Mouse (Mus musculus) monocyte, adult 2 months (primary cell): ENCODE measurements around the gene Ajap1.

ENCODE experiments used
- DNase-seq, 2 experiments: peaks; one replicate each; pipeline ENCODE4 v3.0.0; 2022; ENCODE audit warnings: low spot score in 2 of 2, low read depth in 1 of 2

Ajap1 gene

DNA sequence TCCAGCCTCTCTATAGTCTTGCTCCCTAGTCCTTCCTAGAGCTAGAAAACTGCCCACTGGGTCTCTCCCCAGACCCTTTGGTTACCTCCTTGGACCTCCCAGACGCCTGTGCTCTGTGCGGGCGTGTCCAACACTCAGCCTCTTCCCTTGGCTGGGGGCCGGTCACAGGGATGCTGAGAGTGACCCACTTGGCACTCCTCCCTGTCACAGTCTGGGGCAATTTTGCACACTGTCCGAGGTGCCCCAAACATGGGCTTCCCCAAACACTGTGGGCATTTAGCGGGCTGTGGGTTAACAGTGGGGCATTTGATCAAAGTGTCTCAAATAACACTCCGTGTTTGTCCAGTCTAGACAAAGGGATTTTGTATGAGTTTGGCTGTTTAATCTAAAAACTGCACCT lies 29.1 kb downstream of the Ajap1 start:
- DNase-seq: no peak

DNA sequence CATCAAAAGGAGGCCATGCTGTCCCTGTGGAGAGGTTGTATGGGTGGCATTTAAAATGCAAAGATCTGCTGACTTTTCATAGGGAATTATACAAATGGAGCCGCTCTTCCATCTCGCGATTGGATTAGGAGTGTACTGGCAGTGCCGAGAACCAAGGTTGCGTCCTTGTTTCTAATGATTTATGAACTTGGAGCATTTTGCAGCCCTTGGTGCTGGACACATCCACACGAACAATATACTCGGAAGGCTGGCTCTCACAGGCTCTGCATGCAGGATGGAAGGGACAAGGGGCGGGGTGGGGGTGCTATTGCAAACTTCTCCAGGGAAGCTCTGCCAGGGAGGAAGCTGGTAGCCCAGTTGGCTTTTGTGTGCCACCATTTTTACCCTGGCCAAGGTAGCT lies 31.1 kb downstream of the Ajap1 start:
- DNase-seq: no peak

DNA sequence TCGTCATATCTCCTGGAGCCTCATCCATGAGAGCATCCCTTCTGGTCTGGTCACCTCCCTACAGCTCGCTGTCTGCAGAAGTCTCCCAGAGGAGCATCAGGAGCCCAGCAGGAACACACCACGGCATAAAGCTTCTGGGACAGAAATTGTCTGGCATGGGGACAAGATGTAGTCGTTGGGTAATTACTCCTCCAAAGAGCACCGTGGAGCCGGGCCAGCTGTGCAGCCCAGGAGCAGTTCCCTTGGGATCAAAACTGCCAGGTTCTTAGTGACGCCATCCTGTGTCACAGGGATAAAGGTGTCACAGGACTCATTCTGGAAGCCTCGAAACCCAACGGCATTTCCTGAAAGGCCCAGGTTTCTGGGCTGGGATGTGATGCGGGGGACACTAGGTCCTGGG lies 40.1 kb downstream of the Ajap1 start:
- no peak for DNase-seq

DNA sequence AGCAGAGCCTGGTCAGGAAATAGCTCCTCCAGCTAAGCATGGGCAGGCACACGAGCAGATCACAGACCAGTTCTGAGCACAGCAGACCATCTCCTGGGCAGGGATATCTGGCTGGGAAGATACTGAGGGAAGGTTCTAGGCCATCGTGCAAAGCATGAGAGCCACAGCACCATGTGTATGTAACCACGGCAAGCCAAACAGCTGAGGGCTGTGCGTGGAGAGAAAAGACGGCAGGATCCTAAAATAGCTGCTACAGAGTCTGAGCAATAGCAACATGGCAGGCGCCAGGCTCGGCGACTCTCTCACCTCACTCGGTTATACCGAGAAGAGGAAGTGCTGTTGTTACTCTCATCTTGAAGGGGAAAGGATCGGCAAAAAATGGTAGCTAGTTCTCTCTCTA lies 42.7 kb downstream of the Ajap1 start:
- no peak for DNase-seq

DNA sequence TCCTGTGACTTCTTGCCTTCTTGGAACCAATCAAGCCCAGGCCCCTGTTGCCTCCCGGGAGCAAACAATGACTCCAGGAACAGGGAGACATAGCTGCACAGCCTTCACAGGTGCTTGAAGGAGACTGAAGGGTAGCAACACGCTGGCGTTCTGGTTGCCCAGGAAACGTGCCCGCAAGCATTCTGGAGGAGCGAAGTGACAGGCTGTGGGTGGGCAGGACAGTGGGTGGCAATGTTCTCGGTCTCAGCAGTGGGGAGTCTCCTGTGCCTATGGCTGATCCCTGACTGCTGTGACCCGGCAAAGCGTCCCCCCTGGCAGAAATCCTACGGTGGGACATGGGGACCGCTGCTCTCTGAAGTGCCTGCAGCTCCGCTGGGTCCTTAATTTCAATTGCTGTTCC lies 43.6 kb downstream of the Ajap1 start:
- DNase-seq: no peak

DNA sequence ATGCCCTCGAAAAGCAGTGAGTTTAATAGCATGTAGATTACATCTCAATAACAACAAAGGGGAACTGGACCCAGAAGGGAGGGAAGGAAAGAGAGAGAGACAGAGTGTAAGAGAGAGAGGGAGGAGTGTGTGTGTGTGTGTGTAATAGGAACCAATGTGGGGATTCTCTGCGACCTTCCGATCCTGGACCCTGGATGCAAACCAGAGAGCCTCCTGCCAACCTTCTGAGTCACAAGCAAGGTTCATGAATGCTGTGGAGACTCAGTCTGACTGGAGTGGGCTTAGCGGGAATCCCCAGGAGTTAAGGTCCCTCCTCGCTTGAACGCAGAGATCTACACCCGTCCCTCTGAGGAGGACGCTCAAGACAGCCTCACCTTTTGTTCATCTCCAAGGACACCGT lies 45.4 kb downstream of the Ajap1 start:
- no peak for DNase-seq

DNA sequence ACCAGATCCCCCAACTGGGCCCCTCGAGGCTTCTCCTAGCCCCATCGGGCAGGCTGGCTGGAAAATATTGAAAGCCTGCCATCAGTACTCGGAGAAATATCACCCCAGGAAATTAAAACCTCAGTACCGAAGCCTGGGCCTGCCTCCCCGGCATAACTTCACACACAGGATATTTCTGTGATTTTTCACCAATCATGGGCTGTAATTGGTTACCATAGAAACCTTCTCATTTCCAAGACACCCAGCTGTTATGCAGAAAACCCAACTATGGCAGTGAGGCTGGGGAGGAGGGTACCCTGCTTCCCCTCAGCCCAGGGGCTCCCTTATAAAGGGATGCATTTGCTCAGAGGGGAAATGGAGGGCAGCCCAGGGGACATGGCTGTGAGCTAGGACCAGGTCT lies 46.7 kb downstream of the Ajap1 start:
- DNase-seq: no peak

DNA sequence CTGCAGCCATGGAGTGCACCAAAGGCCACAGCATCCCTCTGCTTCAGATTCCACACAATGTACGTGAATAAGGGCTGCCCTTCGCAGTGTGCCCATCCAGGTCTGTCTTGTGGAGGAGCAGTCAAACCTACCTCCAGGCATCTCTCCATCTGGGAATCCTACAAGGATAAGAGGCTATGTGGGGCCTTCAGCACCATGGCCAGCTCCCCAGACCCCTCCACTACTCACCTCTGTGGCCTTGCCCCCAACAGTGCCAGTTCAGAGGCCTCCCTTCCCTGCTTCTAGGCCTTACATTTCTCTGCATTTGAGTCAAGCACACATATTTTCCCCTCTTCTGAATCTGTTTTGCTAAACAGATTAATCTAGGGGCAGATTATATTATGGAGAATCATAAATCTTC lies 52.6 kb downstream of the Ajap1 start:
- DNase-seq: no peak

DNA sequence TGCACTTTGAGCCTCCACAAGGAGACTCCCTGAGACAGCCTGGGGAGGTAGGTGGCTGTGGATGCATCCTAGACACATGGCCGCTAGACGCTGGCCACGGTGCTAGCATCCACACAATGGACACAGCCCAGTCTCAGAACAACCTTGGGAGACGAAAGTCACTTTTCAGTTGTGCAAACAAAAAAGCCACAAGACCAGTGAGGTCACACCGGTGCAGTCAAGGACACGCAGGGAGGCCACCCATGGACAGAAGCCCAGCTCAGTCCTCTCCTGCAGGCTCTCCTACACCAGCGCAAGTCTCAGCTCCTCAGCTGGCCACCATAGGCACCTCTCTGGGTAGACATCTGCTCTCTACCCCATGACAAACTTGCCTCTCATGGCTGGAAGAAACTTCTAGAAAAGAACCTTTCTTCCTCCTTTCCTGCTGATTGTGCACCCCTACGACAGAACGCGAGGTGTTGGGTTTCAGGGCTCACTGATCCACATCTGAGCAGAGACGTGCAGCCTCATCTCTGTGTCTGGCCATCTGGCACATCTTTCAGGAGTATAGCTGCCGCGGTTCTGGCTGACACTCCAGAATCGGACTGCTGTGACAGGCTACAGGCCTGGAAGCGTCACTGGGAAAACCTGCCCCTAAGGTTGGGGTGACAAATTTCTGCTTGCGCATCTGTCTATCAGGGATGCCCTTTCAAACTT lies 56.5 kb downstream of the Ajap1 start:
- DNase-seq: no peak

DNA sequence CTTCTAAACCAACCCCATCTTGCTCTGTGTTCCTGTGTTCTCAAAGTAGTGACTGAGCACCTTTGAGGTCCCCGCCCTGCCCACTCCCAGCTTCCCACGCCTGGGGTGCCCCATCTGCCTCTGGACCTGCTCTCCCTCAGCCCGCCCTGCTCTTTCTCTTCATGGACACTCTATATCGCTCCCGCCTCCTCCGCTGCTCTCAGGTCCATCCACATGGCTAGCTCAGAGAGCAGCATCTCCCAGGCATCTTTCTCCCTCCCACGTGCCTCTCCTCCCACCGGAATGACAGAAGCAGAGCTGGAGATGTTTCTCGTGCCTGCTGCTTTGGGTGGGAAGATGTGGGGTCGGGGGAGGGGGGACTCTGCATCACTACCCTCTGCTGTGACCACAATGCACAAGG lies 58.3 kb downstream of the Ajap1 start:
- DNase-seq: no peak

DNA sequence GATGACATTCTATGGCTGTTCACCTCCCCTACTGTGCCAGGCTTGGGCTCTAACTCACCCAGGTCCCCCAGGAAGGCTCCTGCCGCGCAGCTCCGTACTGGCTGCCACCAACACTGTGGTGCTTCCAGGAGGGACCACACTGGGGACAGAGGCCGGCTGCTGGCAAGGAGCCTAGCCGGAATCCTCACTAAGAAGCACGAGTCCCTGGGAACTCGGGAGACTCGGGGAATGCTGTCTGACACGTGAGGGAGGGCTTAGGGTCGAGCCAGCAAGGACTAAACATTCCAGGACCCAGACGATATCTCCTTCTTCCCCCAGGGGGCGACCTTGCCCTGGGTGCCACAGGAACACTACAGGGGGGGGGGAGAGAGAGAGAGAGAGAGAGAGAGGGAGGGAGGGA lies 64.7 kb downstream of the Ajap1 start:
- no peak for DNase-seq

DNA sequence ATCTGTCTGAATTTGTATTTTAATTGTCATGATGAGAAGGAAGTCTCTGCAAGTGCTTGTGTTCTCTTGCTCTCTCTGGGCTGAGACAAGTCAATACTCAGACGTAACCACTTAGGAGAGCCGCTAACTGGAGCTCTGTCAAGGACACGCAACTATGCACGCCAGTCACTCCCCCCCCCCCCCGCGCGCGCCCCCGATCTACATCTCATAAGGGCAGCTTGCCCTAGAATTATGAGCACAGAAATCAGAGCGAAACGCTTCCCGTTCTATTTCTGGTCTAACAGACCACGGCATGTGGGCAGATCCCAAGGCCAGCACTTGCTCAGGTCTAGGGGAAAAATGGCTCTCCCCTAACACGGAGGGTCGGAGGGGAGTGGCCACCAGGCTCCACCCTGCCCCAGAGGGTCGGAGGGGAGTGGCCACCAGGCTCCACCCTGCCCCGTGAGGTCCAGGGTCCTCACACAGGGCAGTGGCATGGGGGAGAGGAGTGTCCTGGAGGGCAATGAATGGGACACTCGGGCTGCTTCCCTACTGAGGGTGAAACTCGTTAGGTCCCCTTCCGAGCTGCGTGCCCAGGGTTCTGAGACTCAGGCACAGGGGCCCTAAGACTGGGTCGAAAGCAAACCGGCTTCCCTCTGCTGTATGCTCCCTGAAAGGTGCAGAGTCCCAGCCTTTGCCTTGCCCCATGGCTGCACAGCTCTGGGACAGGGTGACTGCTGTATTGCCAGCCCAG lies 65.3 kb downstream of the Ajap1 start:
- DNase-seq: no peak

DNA sequence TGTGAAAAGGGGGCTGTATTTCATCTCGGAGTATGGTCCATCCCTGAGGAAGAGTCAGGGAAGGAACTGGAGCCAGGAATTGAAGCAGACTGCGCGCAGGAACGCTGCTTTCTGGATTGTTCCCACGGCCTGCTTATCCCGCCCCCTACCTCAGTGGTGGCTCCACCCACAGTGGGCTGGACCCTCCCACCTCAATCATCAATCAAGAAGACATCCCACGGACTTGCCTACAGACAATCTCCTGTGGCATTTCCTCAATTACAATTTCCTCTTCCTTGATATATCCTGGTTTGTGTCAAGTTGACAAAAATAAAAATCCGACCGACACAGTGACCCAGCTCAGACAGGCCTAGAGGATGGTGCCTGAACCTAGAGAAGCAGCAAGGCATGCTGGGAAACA lies 66.5 kb downstream of the Ajap1 start:
- no peak for DNase-seq

DNA sequence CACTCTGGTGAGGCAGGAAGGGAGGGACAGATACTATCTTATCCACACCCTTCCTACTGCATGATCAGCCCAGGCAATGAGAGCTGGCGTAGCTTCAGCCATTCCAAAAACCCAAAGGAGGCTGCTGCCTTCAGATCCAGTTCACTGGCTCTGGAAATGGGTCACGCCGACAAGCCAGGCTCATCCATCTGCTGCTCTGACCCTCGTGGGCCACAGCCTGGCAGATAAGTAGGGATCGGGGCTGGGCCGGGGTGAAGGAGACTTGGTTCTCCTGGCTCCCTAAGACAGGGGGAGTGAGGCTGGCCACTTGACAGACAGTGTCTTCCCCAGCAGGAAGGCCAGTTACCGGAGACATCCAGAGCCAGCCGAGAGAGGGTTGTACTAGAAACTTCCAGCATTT lies 84.2 kb downstream of the Ajap1 start:
- no peak for DNase-seq

DNA sequence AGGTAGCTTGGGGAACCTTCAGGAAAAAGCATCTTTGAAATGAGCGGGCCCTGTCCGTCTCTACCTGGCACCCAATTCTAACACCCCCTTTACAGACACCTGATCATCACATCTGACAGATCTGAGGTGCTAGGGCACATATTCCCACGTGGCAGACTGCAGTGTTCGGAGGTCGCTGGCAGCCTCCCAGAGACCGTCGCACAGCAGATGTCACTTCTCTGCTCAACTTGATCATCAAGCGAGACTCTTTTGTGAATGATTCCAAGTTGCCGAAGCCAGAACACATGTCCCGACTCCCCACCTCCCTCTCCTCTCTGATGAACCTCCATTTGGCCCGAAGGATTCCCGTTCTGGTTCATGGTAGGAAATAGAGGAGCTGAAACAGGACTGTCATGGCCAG lies 95.1 kb downstream of the Ajap1 start:
- no peak for DNase-seq

DNA sequence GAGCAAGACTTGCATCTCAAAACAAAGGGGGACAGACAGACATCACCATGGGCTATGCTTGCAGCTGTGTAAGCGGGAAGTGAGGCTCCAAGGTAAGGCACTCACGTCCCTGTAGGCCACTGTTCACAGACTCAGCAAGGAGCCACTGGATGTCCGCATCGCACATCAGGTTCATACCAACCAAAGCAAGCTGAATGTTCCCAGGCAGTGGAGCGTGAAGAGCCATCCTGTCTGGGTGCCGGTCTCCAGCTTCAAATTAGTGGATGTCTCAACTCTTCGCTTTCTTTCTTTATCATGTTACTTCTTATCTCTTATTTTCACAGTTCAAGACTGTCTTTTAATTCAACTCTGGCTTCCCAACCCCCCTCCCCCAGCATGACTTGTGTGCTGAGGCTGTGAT lies 101.2 kb downstream of the Ajap1 start:
- DNase-seq: no peak

DNA sequence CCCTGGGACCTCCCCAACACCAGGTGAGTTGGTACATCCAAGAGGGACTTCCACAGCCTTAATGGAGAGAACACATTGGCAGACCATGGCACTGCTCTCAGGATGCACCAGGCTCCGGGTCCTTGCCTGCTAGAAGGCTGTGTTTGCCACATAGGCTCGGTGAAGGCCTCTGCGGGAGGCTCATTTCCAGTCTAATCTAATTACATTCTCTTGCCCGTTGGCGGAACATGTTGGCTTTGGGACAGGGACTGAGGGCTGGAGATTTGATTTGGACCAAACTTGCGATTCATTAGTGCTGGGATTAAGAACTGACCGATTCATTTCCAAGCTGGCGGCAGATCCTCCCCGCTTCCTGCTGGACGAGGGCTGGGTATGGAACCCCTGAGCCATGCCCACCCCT lies 101.7 kb downstream of the Ajap1 start:
- DNase-seq: no peak

DNA sequence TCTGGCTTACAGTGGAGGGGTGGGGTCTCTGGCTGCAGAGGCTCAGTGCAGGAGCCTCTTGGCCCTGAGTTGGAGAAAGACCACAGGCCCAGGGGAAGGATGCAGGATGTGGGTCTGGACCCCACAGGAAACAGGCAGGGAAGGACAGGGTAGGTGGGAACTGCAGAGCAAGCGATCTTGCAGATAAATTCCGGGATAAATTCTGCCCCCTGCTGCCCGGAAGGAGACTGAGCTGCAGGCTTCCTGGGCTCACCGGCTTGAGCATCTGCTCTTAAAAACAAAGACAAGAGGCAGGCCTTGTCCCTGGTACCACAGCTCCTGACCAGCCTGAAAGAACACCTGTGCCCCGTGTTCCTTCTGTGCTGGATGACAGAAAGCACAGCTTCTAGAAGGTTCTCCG lies 104.6 kb downstream of the Ajap1 start:
- DNase-seq: no peak

DNA sequence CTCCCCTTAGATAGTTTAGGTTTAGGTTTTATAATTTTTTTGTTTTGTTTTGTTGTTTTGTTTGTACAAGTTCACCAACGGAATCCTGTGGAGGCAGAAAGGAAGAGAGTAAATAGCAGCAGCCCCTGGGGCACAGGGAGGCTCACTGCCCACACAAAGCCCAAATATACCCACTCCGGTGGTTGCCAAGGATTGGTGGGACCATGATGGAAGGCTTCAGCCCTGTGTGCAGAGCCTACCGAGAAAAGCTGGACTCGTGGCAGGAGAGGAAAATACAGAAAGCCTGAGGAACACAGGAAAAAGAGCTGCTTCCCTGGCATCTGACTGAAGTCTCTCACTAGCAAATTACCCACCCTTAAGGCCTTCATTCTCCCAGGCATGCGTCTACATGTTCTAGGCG lies 108.4 kb downstream of the Ajap1 start:
- DNase-seq: no peak

DNA sequence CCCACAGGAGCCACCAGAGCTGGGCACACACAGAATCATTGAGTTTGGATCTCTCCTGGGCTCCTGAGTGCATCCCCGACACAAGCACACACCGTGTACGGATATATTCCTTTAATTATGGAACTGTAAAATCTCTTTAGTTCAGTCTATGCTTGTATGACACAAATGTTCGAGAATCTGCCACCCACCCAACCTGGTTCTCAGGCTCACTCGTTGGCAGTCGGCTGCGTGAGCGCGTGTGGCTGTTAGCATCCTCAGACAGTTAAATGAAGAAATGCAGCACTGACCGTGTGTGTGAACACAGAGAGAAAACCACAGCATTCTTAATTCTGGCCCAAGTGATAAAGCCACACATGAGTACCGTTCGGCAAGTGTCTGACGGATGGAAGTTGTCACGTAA lies 109.5 kb downstream of the Ajap1 start:
- no peak for DNase-seq

DNA sequence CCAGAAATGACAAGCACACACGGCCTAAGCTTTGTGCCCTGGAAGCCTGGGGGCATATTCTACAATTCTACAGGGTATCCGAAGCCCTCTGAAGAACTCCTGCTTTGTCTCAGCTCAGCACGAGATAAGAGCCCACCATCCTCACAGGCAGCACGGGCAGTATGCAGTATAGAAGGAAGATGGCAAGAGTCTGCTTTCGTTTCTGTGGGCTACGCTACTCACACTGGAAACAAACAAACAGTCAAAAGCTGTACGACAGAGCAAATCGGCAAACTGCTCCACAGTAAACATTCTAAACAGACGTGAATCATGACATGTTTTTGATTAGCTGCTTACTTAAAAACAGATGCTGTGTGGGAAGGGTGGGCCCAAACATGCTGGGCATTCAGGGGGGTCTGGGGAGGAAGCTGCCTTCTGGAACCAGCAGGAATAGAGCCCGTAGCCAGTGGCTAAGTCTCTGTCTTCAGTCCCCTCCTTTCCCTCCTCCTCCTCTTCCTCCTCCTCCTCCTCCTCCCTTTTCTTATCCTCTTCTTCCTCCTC lies 113.9 kb downstream of the Ajap1 start:
- no peak for DNase-seq

DNA sequence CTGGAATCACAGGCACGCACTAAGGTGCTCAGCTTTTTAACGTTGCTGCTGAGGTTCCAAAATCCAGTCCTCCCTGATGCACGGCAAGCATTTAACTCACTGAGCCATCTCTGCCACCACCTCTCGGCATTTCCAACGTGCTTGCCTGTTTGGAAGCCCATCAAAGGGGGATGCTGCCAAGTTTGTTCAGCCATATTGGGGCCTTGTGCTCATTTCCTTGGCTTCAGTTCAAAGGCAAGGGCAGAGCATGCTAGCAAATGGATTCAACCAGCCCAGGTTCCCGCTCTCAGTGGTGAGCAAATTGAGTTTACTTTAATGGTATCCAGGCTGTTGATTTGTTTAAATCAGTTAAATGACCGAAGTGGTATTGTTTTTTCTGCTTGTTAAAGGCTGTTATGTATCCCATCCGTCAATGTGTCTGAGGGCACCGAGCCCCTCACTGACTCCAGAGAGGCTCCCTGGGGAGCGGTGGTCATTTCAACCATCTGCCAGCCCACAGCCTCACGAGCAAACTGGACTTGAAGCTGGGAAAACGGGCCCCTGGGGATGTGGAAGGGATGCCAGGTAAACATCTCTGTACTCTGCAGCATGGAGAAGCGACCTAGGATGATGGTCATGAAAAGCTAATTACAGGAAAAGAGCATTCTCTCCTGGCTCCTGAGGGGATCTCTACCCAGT lies 121.6 kb downstream of the Ajap1 start:
- DNase-seq: no peak

DNA sequence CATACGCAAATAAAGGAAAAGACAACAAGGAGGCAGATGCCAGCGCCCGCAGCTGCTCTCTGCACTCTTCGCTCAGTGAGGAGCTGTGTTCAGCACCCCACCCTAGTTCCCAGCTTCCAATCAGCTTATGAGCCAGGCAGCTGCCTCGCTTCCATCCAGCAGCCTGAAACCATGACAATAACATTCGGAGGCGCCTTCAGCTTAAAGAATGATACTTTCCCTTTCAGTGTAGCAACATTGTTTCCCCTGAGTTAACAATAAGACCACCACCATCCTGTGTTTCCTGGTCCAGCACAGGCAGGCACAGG lies 124.4 kb downstream of the Ajap1 start:
- no peak for DNase-seq
